Mouse (Mus musculus): ENCODE data around the gene Zfp831.

DNA sequence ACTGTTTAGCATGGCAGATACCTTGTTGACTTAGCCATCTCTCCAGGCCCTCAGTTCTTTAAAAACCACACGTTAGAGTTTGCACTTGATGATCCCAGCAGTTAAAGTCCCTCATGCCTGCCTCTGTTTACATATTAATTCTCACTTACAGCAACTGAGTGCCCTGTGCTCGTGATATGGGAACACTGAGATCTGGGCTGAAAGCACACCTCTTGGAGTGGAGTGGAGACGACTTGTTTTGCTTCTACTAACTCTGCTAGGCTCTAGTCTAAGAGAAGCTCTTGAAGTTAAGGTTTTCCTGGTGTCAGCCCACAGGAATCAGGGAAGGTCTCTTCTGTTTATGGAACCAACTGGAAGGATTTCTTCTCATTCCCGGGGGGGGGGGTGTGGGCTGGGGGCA, 9.5 kb downstream of the Zfp831 start:
- TF ChIP-seq CTCF (IDR thresholded peaks at IDR 0.05; ENCODE audit: low read depth) (no peak), EP300 (IDR thresholded peaks at IDR 0.05; ENCODE audit: low read depth) (no peak)

Measured in liver, postnatal 0 days (tissue).